Mouse (Mus musculus) limb, embryonic 12.5 days (tissue): ENCODE data around the gene Rassf5. TPM values are rescaled to one million over a fixed set of nuclear protein-coding genes. Genes with fewer than 3 reads are reported as not detected.
A peak's percentile ranks its signal among the peaks of the same experiment; 100 is the strongest.

Experiments
- ATAC-seq: fragments of 200-750 bp; cut with Nextera tagmentation; 2 replicates; pipeline ENCODE4 v1.8.0; 2017; ENCODE audit warnings: low read depth, moderate TSS enrichment; ENCODE audit not compliant: insufficient number of reproducible peaks, insufficient read depth, low FRiP score, low TSS enrichment
- H3K27ac ChIP-seq: fragments of 300-500 bp; sonication (generic); 2 replicates; pipeline ENCODE4 v1.5.1; 2016; ENCODE audit warnings: mild to moderate bottlenecking, moderate library complexity
- H3K27me3 ChIP-seq: fragments of 300-500 bp; sonication (generic); 2 replicates; pipeline ENCODE4 v1.6.1; 2016; ENCODE audit warnings: mild to moderate bottlenecking, moderate library complexity
- H3K36me3 ChIP-seq: fragments of 300-500 bp; sonication (generic); 2 replicates; pipeline ENCODE4 v1.6.1; 2016; ENCODE audit warnings: mild to moderate bottlenecking, moderate library complexity
- H3K4me1 ChIP-seq: fragments of 300-500 bp; sonication (generic); replicated peaks from 2 replicates; pipeline ENCODE4 v1.6.1; 2016
- H3K4me2 ChIP-seq: fragments of 300-500 bp; sonication (generic); 2 replicates; pipeline ENCODE4 v1.6.1; 2016; ENCODE audit warnings: mild to moderate bottlenecking, moderate library complexity
- H3K4me3 ChIP-seq: fragments of 300-500 bp; sonication (generic); replicated peaks from 2 replicates; pipeline ENCODE4 v1.5.1; 2016; ENCODE audit warnings: mild to moderate bottlenecking
- H3K9ac ChIP-seq: fragments of 300-500 bp; sonication (generic); replicated peaks from 2 replicates; pipeline ENCODE4 v1.6.1; 2016; ENCODE audit warnings: mild to moderate bottlenecking, moderate library complexity
- H3K9me3 ChIP-seq: fragments of 300-500 bp; sonication (generic); 2 replicates; pipeline ENCODE4 v1.6.1; 2016; ENCODE audit warnings: mild to moderate bottlenecking, moderate library complexity
- WGBS: fragments of 180-500 bp; shearing (Covaris S2); methylation state at CpG from one replicate; pipeline ENCODE4 v1.1.7; 2016; 5-methylcytosine and 5-hydroxymethylcytosine counted together
- polyA plus RNA-seq: library from polyadenylated mRNA; unstranded; fragments of >200 nt; fragmentation: Nextera tagmentation; extraction: Ambion mirVana; gene quantifications from 2 replicates; pipeline ENCODE4 v1.2.1, GENCODE M21; 2016

Rassf5 gene
- polyA plus RNA-seq, 1 experiment from 2014 or later = 1.3 TPM

DNA sequence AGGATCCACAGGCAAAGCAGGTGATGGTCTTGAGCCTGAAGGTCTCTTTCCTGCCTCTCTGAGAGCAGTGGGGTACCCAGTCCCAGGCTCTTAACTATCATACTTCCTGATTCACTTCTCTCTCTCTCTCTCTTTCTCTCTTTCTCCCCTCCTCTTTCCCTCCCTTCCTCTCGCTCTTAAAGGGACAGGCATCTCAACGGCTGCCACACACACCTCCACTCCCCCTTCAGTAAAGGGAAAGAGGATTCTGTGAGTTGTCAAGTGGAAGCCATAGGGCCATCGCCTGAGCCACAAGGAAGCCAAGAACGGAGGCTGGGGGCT lies 34.4 kb upstream of the Rassf5 start, which contains the start of gene Ikbke:
Ikbke (minus strand) TSS at position 151 of the 321 bp plus-strand sequence.
- Histone ChIP-seq H3K27me3 (no peaks in the 10 kb centered on the region), H3K4me3 (peak within 1 kb of the TSS; percentile 37), H3K4me1 (peaks cover 20% of the 10 kb centered on the region), H3K27ac (0 out of 2 replicates have a peak within 1 kb of the TSS, but pooled peaks have one; percentile 4), H3K9ac (peak within 1 kb of the TSS; percentile 38; the same call in 1 of the 2 replicates), H3K36me3 (no peaks in the 10 kb centered on the region), H3K9me3 (no peaks in the 10 kb centered on the region), H3K4me2 (peak within 1 kb of the TSS; percentile 56)
- 37% methylated on average over 4 of the region's 4 CpGs for WGBS
- ATAC-seq = no peak

GRCm38 (mm10) chr1:131278606-131279455 lies 33.8 kb upstream of the Rassf5 start:
- peak overlapping the region; percentile 56 for H3K4me2 ChIP-seq
- no peaks in the 10 kb centered on the region for H3K36me3 ChIP-seq
- peak overlapping the region; percentile 37 for H3K4me3 ChIP-seq
- H3K4me1 ChIP-seq = peaks cover 20% of the 10 kb centered on the region
- H3K9me3 ChIP-seq = no peaks in the 10 kb centered on the region
- WGBS = 33% methylated on average over 8 of the region's 8 CpGs
- peak overlapping the region; percentile 38; the same call in 1 of the 2 replicates for H3K9ac ChIP-seq
- no peaks in the 10 kb centered on the region for H3K27me3 ChIP-seq
- no peak for ATAC-seq
- H3K27ac ChIP-seq = 0 out of 2 replicates have a peak overlapping the region, but pooled peaks have one; percentile 4

GRCm38 (mm10) chr1:131276831-131277230 lies 31.8 kb upstream of the Rassf5 start:
- no peak overlapping the region for H3K9ac ChIP-seq
- H3K9me3 ChIP-seq = no peaks in the 10 kb centered on the region
- no peaks in the 10 kb centered on the region for H3K27me3 ChIP-seq
- H3K4me3 ChIP-seq = no peak overlapping the region
- H3K36me3 ChIP-seq = no peaks in the 10 kb centered on the region
- H3K4me1 ChIP-seq = peaks cover 20% of the 10 kb centered on the region
- no peak overlapping the region for H3K4me2 ChIP-seq
- ATAC-seq = no peak
- no peak overlapping the region for H3K27ac ChIP-seq

GRCm38 (mm10) chr1:131275577-131275976 lies 30.5 kb upstream of the Rassf5 start:
- Histone ChIP-seq H3K9me3 (no peaks in the 10 kb centered on the region), H3K9ac (no peak overlapping the region), H3K4me1 (peaks cover 20% of the 10 kb centered on the region), H3K27ac (no peak overlapping the region), H3K4me2 (no peak overlapping the region), H3K4me3 (no peak overlapping the region), H3K36me3 (no peaks in the 10 kb centered on the region), H3K27me3 (no peaks in the 10 kb centered on the region)
- ATAC-seq = no peak
- WGBS = 80% methylated on average over 14 of the region's 14 CpGs

DNA sequence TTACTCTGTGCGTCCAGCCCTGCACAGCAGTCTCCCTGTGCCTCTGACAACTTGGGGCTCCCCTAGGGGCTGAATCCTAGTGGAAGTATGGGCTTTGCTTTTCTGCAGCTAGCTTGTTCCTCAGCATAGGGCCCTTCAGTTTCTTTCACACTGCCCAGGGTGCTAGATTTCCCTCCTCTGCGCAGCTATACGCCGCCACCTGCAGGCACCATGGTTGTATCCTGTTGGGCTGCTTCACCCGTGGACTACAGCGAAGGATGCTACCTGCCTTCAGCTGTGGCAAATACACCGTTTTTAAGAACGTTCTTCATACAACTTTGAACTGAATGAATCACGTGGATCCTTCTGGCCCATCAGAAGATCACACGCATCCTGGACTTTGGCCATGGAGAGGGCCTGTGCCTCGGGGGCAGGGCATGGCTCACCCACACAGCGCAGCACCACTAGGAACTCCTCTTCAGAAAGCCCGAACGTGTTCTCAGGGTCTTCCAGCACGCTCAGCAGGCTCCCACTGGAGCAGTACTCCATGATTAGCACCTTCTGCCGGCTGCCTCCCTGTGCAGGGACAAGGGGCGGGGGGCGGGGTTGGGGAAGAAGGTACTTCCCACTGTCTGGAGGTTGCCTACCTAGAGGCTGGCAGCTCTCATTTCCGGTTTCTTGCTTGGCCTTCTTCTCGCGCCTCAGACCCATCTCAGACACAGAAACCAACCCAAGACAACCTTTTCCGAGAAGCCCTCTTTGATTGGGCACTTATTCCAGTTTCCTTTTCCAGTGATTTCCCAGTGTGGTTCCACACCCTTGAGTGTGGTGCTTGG lies 29.9 kb upstream of the Rassf5 start:
- no peak overlapping the region for H3K4me3 ChIP-seq
- 36% methylated on average over 22 of the region's 22 CpGs for WGBS
- no peak overlapping the region for H3K9ac ChIP-seq
- H3K27ac ChIP-seq = no peak overlapping the region
- no peaks in the 10 kb centered on the region for H3K27me3 ChIP-seq
- peaks cover 22% of the 10 kb centered on the region for H3K4me1 ChIP-seq
- no peaks in the 10 kb centered on the region for H3K9me3 ChIP-seq
- no peak for ATAC-seq
- no peak overlapping the region; the same call in 1 of the 2 replicates for H3K4me2 ChIP-seq
- H3K36me3 ChIP-seq = no peaks in the 10 kb centered on the region

GRCm38 (mm10) chr1:131269797-131270578 lies 24.9 kb upstream of the Rassf5 start:
- no peak overlapping the region for H3K9ac ChIP-seq
- no peak overlapping the region for H3K4me3 ChIP-seq
- no peaks in the 10 kb centered on the region for H3K27me3 ChIP-seq
- ATAC-seq = peak; percentile 60
- H3K9me3 ChIP-seq = no peaks in the 10 kb centered on the region
- peaks cover 9% of the 10 kb centered on the region for H3K4me1 ChIP-seq
- H3K4me2 ChIP-seq = peak overlapping the region; percentile 27
- H3K36me3 ChIP-seq = no peaks in the 10 kb centered on the region
- H3K27ac ChIP-seq = no peak overlapping the region
- WGBS = 29% methylated on average over 22 of the region's 22 CpGs

DNA sequence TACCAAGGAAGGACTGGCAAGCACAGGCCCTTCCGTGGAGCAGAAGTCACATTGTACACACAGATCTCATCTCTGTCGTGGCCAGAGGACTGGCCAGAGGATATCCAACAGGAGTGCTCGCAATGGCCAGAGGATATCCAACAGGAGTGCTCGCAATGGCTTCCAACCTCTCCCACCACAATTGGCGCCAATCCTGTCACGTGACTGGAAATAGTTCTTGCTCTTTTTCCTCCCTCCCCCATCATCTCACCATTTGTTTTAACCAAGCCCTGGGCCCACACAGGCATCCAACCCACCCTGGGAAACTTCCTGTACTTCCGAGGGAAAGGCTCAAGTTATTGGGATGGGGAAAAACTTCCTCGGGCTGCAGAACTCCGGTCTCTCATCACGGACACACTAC lies 23.7 kb upstream of the Rassf5 start:
- WGBS = 82% methylated on average over 10 of the region's 10 CpGs

GRCm38 (mm10) chr1:131263905-131264304 lies 18.8 kb upstream of the Rassf5 start:
- Histone ChIP-seq H3K36me3 (no peaks in the 10 kb centered on the region), H3K4me2 (no peak overlapping the region), H3K9me3 (no peaks in the 10 kb centered on the region), H3K4me1 (peaks cover 6% of the 10 kb centered on the region; the same call in 1 of the 2 replicates), H3K4me3 (no peak overlapping the region), H3K27me3 (peaks cover 6% of the 10 kb centered on the region; the same call in 1 of the 2 replicates), H3K27ac (no peak overlapping the region), H3K9ac (no peak overlapping the region)
- WGBS = 74% methylated on average over 12 of the region's 12 CpGs
- no peak for ATAC-seq

More for the DNA sequence above, 23.7 kb upstream of the Rassf5 start:
- no peak overlapping the region for H3K4me2 ChIP-seq
- H3K27me3 ChIP-seq = no peaks in the 10 kb centered on the region
- no peak overlapping the region for H3K4me3 ChIP-seq
- H3K9ac ChIP-seq = no peak overlapping the region
- no peak overlapping the region for H3K27ac ChIP-seq
- no peaks in the 10 kb centered on the region for H3K36me3 ChIP-seq
- ATAC-seq = no peak
- peaks cover 4% of the 10 kb centered on the region for H3K4me1 ChIP-seq
- H3K9me3 ChIP-seq = no peaks in the 10 kb centered on the region

- Histone ChIP-seq H3K9me3 (no peaks in the 10 kb centered on the region), H3K4me3 (no peak overlapping the region), H3K27ac (no peak overlapping the region), H3K36me3 (no peaks in the 10 kb centered on the region), H3K4me2 (no peak overlapping the region), H3K4me1 (peaks cover 6% of the 10 kb centered on the region; the same call in 1 of the 2 replicates), H3K27me3 (peaks cover 6% of the 10 kb centered on the region; the same call in 1 of the 2 replicates), H3K9ac (no peak overlapping the region)
- 27% methylated on average over 10 of the region's 10 CpGs for WGBS
- ATAC-seq = no peak
These were observed 15.2 kb upstream of the Rassf5 start for GRCm38 (mm10) chr1:131260309-131260656.

DNA sequence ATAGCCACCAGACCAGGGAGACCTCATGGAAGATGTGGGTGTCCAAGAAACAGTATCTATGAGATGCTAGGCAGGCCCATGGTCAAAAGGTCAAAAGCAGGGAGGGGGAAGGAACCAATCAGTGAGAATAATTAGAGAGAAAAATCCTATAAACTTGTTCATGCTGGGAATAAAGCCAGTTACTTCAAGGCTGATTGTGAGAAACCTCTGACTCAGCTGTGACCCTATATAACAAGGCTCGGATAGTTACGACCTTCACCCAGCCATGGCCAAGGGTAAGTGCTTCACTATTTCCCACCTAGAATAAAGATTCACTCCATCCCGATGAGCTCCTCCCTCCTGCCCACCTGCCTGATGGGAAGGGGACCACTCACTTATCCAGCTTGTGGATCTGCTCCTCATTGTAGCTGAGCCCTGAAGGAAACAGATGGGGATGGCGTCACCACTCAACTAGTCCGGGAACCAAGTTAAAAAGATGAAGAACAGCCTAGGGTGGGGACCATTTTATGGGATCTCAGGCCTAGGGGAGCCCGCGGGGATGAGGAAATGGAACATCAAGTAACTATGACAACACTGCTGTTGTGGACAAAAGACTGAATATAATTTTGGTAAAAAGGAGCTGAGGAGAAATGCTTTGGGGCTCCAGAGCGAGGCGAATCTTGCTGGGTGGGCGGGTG lies 14.7 kb upstream of the Rassf5 start:
- no peaks in the 10 kb centered on the region for H3K9me3 ChIP-seq
- WGBS = 57% methylated on average over 10 of the region's 10 CpGs
- H3K9ac ChIP-seq = no peak overlapping the region
- H3K36me3 ChIP-seq = no peaks in the 10 kb centered on the region
- H3K4me1 ChIP-seq = peaks cover 6% of the 10 kb centered on the region; the same call in 1 of the 2 replicates
- H3K27me3 ChIP-seq = peaks cover 6% of the 10 kb centered on the region; the same call in 1 of the 2 replicates
- no peak for ATAC-seq
- H3K27ac ChIP-seq = no peak overlapping the region
- no peak overlapping the region for H3K4me3 ChIP-seq
- H3K4me2 ChIP-seq = no peak overlapping the region
